ENCODE assay signal across 8 mouse cellular contexts in genomic region chr9:69290881-69291450, GRCm38 (mm10).
A peak's percentile ranks its signal among the peaks of the same experiment; 100 is the strongest.
DNase-seq lines count a peak whose midpoint lies in the region; ATAC-seq lines count a peak whose summit lies in the region.

No protein-coding gene starts in this region.

- H3K4me2 ChIP-seq in embryonic facial prominence, embryonic 14.5 days (ENCODE audit: low read depth, low read length), result peak overlapping the region; percentile 95
- peak overlapping the region; percentile 94 for H3K4me2 ChIP-seq in hindbrain, embryonic 13.5 days
- H3K4me2 ChIP-seq in limb, embryonic 15.5 days, result peak overlapping the region; percentile 95
- H3K4me2 ChIP-seq in midbrain, embryonic 16.5 days (ENCODE audit: low read length), result peak overlapping the region; percentile 91

- peaks cover 11% of the 10 kb centered on the region for H3K27me3 ChIP-seq in embryonic facial prominence, embryonic 14.5 days (replicated peaks; ENCODE audit: control insufficient read depth, insufficient read depth, low read length)
- peaks cover 48% of the 10 kb centered on the region for H3K27me3 ChIP-seq in hindbrain, embryonic 13.5 days
- H3K27me3 ChIP-seq in limb, embryonic 15.5 days, result peaks cover 21% of the 10 kb centered on the region
- peaks cover 3% of the 10 kb centered on the region; the same call in 1 of the 2 replicates for H3K27me3 ChIP-seq in midbrain, embryonic 16.5 days (ENCODE audit: control insufficient read depth, insufficient read depth, low read depth, low read length)

- peak overlapping the region; percentile 76 for H3K4me3 ChIP-seq in embryonic facial prominence, embryonic 14.5 days (ENCODE audit: low read depth, low read length)
- H3K4me3 ChIP-seq in hindbrain, embryonic 13.5 days, result peak overlapping the region; percentile 69
- peak overlapping the region; percentile 68 for H3K4me3 ChIP-seq in limb, embryonic 15.5 days
- peak overlapping the region; percentile 76 for H3K4me3 ChIP-seq in midbrain, embryonic 16.5 days (ENCODE audit: low read depth, low read length)

- no peak for ATAC-seq in embryonic facial prominence, embryonic 14.5 days (ENCODE audit: low read depth)
- ATAC-seq in hindbrain, embryonic 13.5 days (ENCODE audit: low FRiP score), result no peak
- 0 out of 2 replicates have a peak, but pooled peaks have one; percentile 17 for ATAC-seq in limb, embryonic 15.5 days (ENCODE audit: insufficient number of reproducible peaks, low FRiP score, low TSS enrichment, low read depth)
- ATAC-seq in midbrain, embryonic 16.5 days, result no peak

- under 1% methylated on average over 26 of the region's 29 CpGs for WGBS in embryonic facial prominence, embryonic 14.5 days
- WGBS in hindbrain, embryonic 13.5 days, result under 1% methylated on average over 29 of the region's 29 CpGs
- WGBS in limb, embryonic 15.5 days, result 3% methylated on average over 29 of the region's 29 CpGs
- WGBS in midbrain, embryonic 16.5 days, result under 1% methylated on average over 29 of the region's 29 CpGs

- peak overlapping the region; percentile 80 for H3K9ac ChIP-seq in embryonic facial prominence, embryonic 14.5 days (ENCODE audit: low read depth, low read length)
- peak overlapping the region; percentile 78 for H3K9ac ChIP-seq in hindbrain, embryonic 13.5 days
- peak overlapping the region; percentile 69 for H3K9ac ChIP-seq in limb, embryonic 15.5 days
- H3K9ac ChIP-seq in midbrain, embryonic 16.5 days (ENCODE audit: low read depth, low read length), result peak overlapping the region; percentile 86

- DNase-seq in adrenal gland, adult 18-20 months (ENCODE audit: low spot score in 2 of 2), result peak; percentile 52 to 54
- DNase-seq in adrenal gland, adult 8-10 months, result no peak
- DNase-seq in adrenal gland, postnatal 10 days, result peak; percentile 51
- peak; percentile 59 for DNase-seq in embryonic facial prominence, embryonic 14.5 days (ENCODE audit: low spot score)
- peak; percentile 33 for DNase-seq in urinary bladder, postnatal 14 days (ENCODE audit: low spot score)

- no peaks in the 10 kb centered on the region for H3K36me3 ChIP-seq in embryonic facial prominence, embryonic 14.5 days (ENCODE audit: control insufficient read depth, insufficient read depth, low read length)
- no peaks in the 10 kb centered on the region for H3K36me3 ChIP-seq in hindbrain, embryonic 13.5 days
- H3K36me3 ChIP-seq in limb, embryonic 15.5 days, result no peaks in the 10 kb centered on the region
- no peaks in the 10 kb centered on the region for H3K36me3 ChIP-seq in midbrain, embryonic 16.5 days (ENCODE audit: control insufficient read depth, insufficient read depth, low read length)

- no peaks in the 10 kb centered on the region for H3K9me3 ChIP-seq in embryonic facial prominence, embryonic 14.5 days (ENCODE audit: control insufficient read depth, low read length)
- no peaks in the 10 kb centered on the region for H3K9me3 ChIP-seq in hindbrain, embryonic 13.5 days
- H3K9me3 ChIP-seq in limb, embryonic 15.5 days, result no peaks in the 10 kb centered on the region
- H3K9me3 ChIP-seq in midbrain, embryonic 16.5 days (replicated peaks; ENCODE audit: control insufficient read depth, low read length, poor library complexity, severe bottlenecking), result no peaks in the 10 kb centered on the region

- H3K4me1 ChIP-seq in embryonic facial prominence, embryonic 14.5 days (ENCODE audit: control insufficient read depth, insufficient read depth, low read length), result peaks cover 37% of the 10 kb centered on the region
- H3K4me1 ChIP-seq in hindbrain, embryonic 13.5 days (replicated peaks), result peaks cover 25% of the 10 kb centered on the region
- H3K4me1 ChIP-seq in limb, embryonic 15.5 days, result peaks cover 23% of the 10 kb centered on the region
- H3K4me1 ChIP-seq in midbrain, embryonic 16.5 days (ENCODE audit: control insufficient read depth, insufficient read depth, low read length), result peaks cover 14% of the 10 kb centered on the region; the same call in 1 of the 2 replicates

- peak overlapping the region; percentile 52; the same call in 1 of the 2 replicates for H3K27ac ChIP-seq in embryonic facial prominence, embryonic 14.5 days (replicated peaks; ENCODE audit: low read depth, low read length)
- no peak overlapping the region for H3K27ac ChIP-seq in hindbrain, embryonic 13.5 days
- no peak overlapping the region; the same call in 1 of the 2 replicates for H3K27ac ChIP-seq in limb, embryonic 15.5 days
- peak overlapping the region; percentile 71; the same call in 1 of the 2 replicates for H3K27ac ChIP-seq in midbrain, embryonic 16.5 days (ENCODE audit: low read length)

Comparison
In these comparisons a context has a peak if more than half of its experiments do, and no peak if none do; other contexts are left out.
1. H3K27ac ChIP-seq: peak in embryonic facial prominence, embryonic 14.5 days (single experiment) and midbrain, embryonic 16.5 days (single experiment); none in hindbrain, embryonic 13.5 days (single experiment) and limb, embryonic 15.5 days (single experiment).
2. Peak in every context shown above with its lines, with median percentiles within 50 percentile points of each other: H3K4me2 ChIP-seq, H3K4me3 ChIP-seq and H3K9ac ChIP-seq.